Mouse (Mus musculus) retina, embryonic 14.5 days (tissue): Measurements from ENCODE around the gene Umodl1.

Experiments used
- DNase-seq: peaks from one replicate; pipeline ENCODE4 v3.0.0-alpha.2; 2015; ENCODE audit warnings: low spot score

Umodl1 gene

GRCm38 (mm10) chr17:30996296-30996695 lies 41.9 kb downstream of the Umodl1 start:
- no peak for DNase-seq

- peak; percentile 28 for DNase-seq
These were observed 46.5 kb downstream of the Umodl1 start for GRCm38 (mm10) chr17:31000897-31001296.

- no peak for DNase-seq
These were observed 48.2 kb downstream of the Umodl1 start for GRCm38 (mm10) chr17:31002613-31003012.

GRCm38 (mm10) chr17:31005284-31005683 lies 50.8 kb downstream of the Umodl1 start:
- DNase-seq: no peak

- no peak for DNase-seq
These were observed 52.9 kb downstream of the Umodl1 start for GRCm38 (mm10) chr17:31007357-31007756.

- DNase-seq: no peak
These were observed 54.0 kb downstream of the Umodl1 start for GRCm38 (mm10) chr17:31008416-31008815.

- peak; percentile 86 for DNase-seq
These were observed 57.3 kb downstream of the Umodl1 start for GRCm38 (mm10) chr17:31011551-31012394.

GRCm38 (mm10) chr17:31018267-31018666 lies 63.8 kb downstream of the Umodl1 start:
- peak; percentile 88 for DNase-seq

- peak; percentile 86 for DNase-seq
These were observed 65.1 kb downstream of the Umodl1 start for GRCm38 (mm10) chr17:31019505-31019904.

- DNase-seq: no peak
These were observed 65.6 kb downstream of the Umodl1 start for GRCm38 (mm10) chr17:31020078-31020477.

- DNase-seq: no peak
These were observed 66.8 kb downstream of the Umodl1 start for GRCm38 (mm10) chr17:31021276-31021675.

- DNase-seq: no peak
These were observed 69.8 kb downstream of the Umodl1 start for GRCm38 (mm10) chr17:31024125-31024781.

- DNase-seq: no peak
These were observed 70.3 kb downstream of the Umodl1 start for GRCm38 (mm10) chr17:31024782-31025125.

- DNase-seq: no peak
These were observed 72.5 kb downstream of the Umodl1 start for GRCm38 (mm10) chr17:31026986-31027385.

GRCm38 (mm10) chr17:31027723-31028122 lies 73.3 kb downstream of the Umodl1 start:
- DNase-seq: no peak

GRCm38 (mm10) chr17:31028821-31029370 lies 74.5 kb downstream of the Umodl1 start:
- no peak for DNase-seq

- no peak for DNase-seq
These were observed 75.0 kb downstream of the Umodl1 start for GRCm38 (mm10) chr17:31029407-31029806.

- no peak for DNase-seq
These were observed 77.9 kb downstream of the Umodl1 start for GRCm38 (mm10) chr17:31032341-31032740.

GRCm38 (mm10) chr17:31033251-31033650 lies 78.8 kb downstream of the Umodl1 start:
- no peak for DNase-seq

- DNase-seq: peak; percentile 43
These were observed 79.7 kb downstream of the Umodl1 start for GRCm38 (mm10) chr17:31034165-31034564.

GRCm38 (mm10) chr17:31034674-31035356 lies 80.4 kb downstream of the Umodl1 start:
- DNase-seq: no peak

- DNase-seq: no peak
These were observed 81.9 kb downstream of the Umodl1 start for GRCm38 (mm10) chr17:31036168-31036876.
